Mouse (Mus musculus) ES-Bruce4 (cell line): ENCODE measurements around the gene Aox1. TPM values are rescaled to one million over a fixed set of nuclear protein-coding genes. Genes with fewer than 3 reads are reported as not detected.

Source experiments
- H3K27ac ChIP-seq: 2 replicates; pipeline ENCODE4 v1.5.1; 2012; ENCODE audit warnings: low read length, inconsistent platforms; ENCODE audit not compliant: insufficient read depth
- H3K27me3 ChIP-seq: 2 replicates; pipeline ENCODE4 v1.6.1; 2012; ENCODE audit warnings: mild to moderate bottlenecking, low read length, inconsistent platforms; ENCODE audit not compliant: control insufficient read depth, poor library complexity, insufficient read depth, severe bottlenecking
- H3K36me3 ChIP-seq: 2 replicates; pipeline ENCODE4 v1.6.1; 2012; ENCODE audit warnings: inconsistent platforms, mild to moderate bottlenecking, low read length, moderate library complexity; ENCODE audit not compliant: control insufficient read depth, poor library complexity, insufficient read depth, severe bottlenecking
- H3K4me1 ChIP-seq: one replicate; pipeline ENCODE4 v1.8.1; 2011; ENCODE audit warnings: low read length; ENCODE audit not compliant: control insufficient read depth, insufficient read depth
- H3K4me3 ChIP-seq: 2 replicates; pipeline ENCODE4 v1.5.1; 2011; ENCODE audit warnings: low read depth, mild to moderate bottlenecking, low read length
- H3K9ac ChIP-seq: 2 replicates; pipeline ENCODE4 v1.6.1; 2012; ENCODE audit warnings: low read depth, mild to moderate bottlenecking, inconsistent platforms; ENCODE audit not compliant: poor library complexity, severe bottlenecking
- H3K9me3 ChIP-seq: replicated peaks from 2 replicates; pipeline ENCODE4 v1.6.1; 2012; ENCODE audit warnings: mild to moderate bottlenecking, low read length, inconsistent platforms; ENCODE audit not compliant: control insufficient read depth, poor library complexity, insufficient read depth, severe bottlenecking
- CTCF ChIP-seq: IDR thresholded peaks from one replicate; pipeline ENCODE4 v1.8.1; 2011; ENCODE audit warnings: low read depth, low read length
- EP300 ChIP-seq: IDR thresholded peaks from 2 replicates; pipeline ENCODE4 v1.6.1; 2011; ENCODE audit warnings: low read depth, low read length; ENCODE audit not compliant: insufficient read depth
- POLR2A ChIP-seq: IDR thresholded peaks from one replicate; pipeline ENCODE4 v1.8.1; 2011; ENCODE audit warnings: low read length; ENCODE audit not compliant: insufficient read depth
- polyA plus RNA-seq: library from polyadenylated mRNA; stranded (reverse); fragments of >200 nt; gene quantifications from 2 replicates; pipeline ENCODE4 v1.2.4, GENCODE M21; 2011; ENCODE audit warnings: low read depth; ENCODE audit not compliant: missing spikeins, insufficient read depth, insufficient read length

The Aox1 gene
- polyA plus RNA-seq, 1 experiment, result 0.52 TPM

GRCm38 (mm10) chr1:58078390-58078789 is 48.7 kb downstream of the Aox1 start:
- peaks cover 1% of the 10 kb centered on the region; the same call in 1 of the 2 replicates for H3K27me3 ChIP-seq
- H3K9ac ChIP-seq, result no peak overlapping the region
- no peaks in the 10 kb centered on the region for H3K9me3 ChIP-seq
- TF ChIP-seq CTCF, result no peak
- TF ChIP-seq EP300, result no peak
- TF ChIP-seq POLR2A, result no peak
- H3K36me3 ChIP-seq, result no peaks in the 10 kb centered on the region
- H3K27ac ChIP-seq, result no peak overlapping the region
- no peaks in the 10 kb centered on the region for H3K4me1 ChIP-seq
- H3K4me3 ChIP-seq, result no peak overlapping the region

GRCm38 (mm10) chr1:58079689-58080088 is 50.0 kb downstream of the Aox1 start:
- Histone ChIP-seq H3K9ac (no peak overlapping the region), H3K27ac (no peak overlapping the region), H3K4me3 (no peak overlapping the region), H3K27me3 (peaks cover 1% of the 10 kb centered on the region; the same call in 1 of the 2 replicates), H3K9me3 (no peaks in the 10 kb centered on the region), H3K4me1 (no peaks in the 10 kb centered on the region), H3K36me3 (no peaks in the 10 kb centered on the region)
- TF ChIP-seq EP300 (no peak), CTCF (peak; percentile 30)

- H3K4me3 ChIP-seq, result no peak overlapping the region
- H3K27ac ChIP-seq, result no peak overlapping the region
- no peak overlapping the region for H3K9ac ChIP-seq
- H3K4me1 ChIP-seq, result no peaks in the 10 kb centered on the region
- H3K27me3 ChIP-seq, result no peaks in the 10 kb centered on the region
- TF ChIP-seq POLR2A, result no peak
- H3K9me3 ChIP-seq, result no peaks in the 10 kb centered on the region
- no peaks in the 10 kb centered on the region for H3K36me3 ChIP-seq
Measured at GRCm38 (mm10) chr1:58080446-58080845, 50.7 kb downstream of the Aox1 start.

DNA sequence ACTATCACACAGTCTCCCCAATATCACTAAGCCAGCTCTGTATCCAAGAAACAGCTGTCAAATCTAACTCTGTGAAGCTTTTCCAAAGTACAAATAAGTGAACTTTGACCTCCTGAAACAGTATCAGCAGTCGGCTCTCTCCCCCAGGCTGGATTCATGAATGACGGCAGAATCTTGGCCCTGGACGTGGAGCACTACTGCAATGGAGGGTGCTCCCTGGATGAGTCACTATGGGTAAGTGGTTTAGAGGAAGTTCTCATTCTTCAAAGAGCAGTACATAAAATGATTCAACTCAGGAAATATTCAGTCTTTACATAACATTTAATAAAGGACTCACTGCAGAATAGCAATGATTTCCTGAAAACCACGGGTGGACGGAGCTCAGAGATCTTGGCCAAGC is 51.6 kb downstream of the Aox1 start:
- Histone ChIP-seq H3K27ac (no peak overlapping the region), H3K4me1 (no peaks in the 10 kb centered on the region), H3K9ac (no peak overlapping the region), H3K4me3 (no peak overlapping the region), H3K27me3 (no peaks in the 10 kb centered on the region), H3K9me3 (no peaks in the 10 kb centered on the region), H3K36me3 (no peaks in the 10 kb centered on the region)
- no peak for TF ChIP-seq CTCF
- TF ChIP-seq EP300, result no peak
- no peak for TF ChIP-seq POLR2A

- Histone ChIP-seq H3K27ac (no peak overlapping the region), H3K27me3 (no peaks in the 10 kb centered on the region), H3K9me3 (no peaks in the 10 kb centered on the region), H3K36me3 (no peaks in the 10 kb centered on the region), H3K9ac (no peak overlapping the region), H3K4me3 (no peak overlapping the region), H3K4me1 (no peaks in the 10 kb centered on the region)
- TF ChIP-seq EP300, result no peak
Measured at GRCm38 (mm10) chr1:58089316-58089715, 59.6 kb downstream of the Aox1 start.

DNA sequence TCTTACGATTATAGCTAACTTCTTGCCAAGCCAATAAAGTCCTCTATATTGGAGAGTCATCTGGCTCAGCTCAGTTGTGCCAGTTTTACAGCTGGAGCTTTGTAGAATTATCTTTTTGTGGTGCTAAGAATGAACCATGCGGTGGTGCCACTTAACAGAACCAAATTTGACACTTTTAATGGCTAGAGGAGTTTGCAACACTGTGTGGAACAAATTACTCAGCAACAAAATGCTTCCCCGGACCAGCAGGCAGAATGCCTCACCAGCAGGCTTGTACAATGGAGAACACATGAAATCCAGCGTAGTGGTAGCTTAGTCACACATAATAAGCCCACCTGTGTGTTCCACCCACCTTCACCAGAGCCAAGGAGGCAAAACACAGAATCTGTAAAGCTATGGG is 60.5 kb downstream of the Aox1 start:
- Histone ChIP-seq H3K9me3 (no peaks in the 10 kb centered on the region), H3K4me3 (no peak overlapping the region), H3K27me3 (no peaks in the 10 kb centered on the region), H3K4me1 (no peaks in the 10 kb centered on the region), H3K27ac (no peak overlapping the region), H3K9ac (no peak overlapping the region), H3K36me3 (no peaks in the 10 kb centered on the region)
- TF ChIP-seq CTCF, result no peak
- no peak for TF ChIP-seq POLR2A
- no peak for TF ChIP-seq EP300

GRCm38 (mm10) chr1:58091213-58091612 is 61.5 kb downstream of the Aox1 start:
- H3K4me3 ChIP-seq, result no peak overlapping the region
- H3K4me1 ChIP-seq, result no peaks in the 10 kb centered on the region
- no peaks in the 10 kb centered on the region for H3K27me3 ChIP-seq
- no peaks in the 10 kb centered on the region for H3K9me3 ChIP-seq
- H3K9ac ChIP-seq, result no peak overlapping the region
- H3K27ac ChIP-seq, result no peak overlapping the region
- TF ChIP-seq EP300 (no peak), CTCF (no peak), POLR2A (no peak)
- H3K36me3 ChIP-seq, result no peaks in the 10 kb centered on the region
